Mouse (Mus musculus) heart, embryonic 13.5 days (tissue): ENCODE measurements at regions not wholly inside any gene's neighbourhood (a gene's known extent, or its start where the extent isn't known, plus 50 kb on each side); places are given as distances from the start of the nearest gene placed in this dataset.
"Not testable (repeated sequence)": the region's sequence is repeated elsewhere in the genome, so short reads cannot be mapped to it uniquely, and the experiment has no call there.

Source experiments
- ATAC-seq: fragments of 200-750 bp; cut with Nextera tagmentation; 2 replicates; pipeline ENCODE4 v1.8.0; 2017; ENCODE audit warnings: moderate TSS enrichment; ENCODE audit not compliant: insufficient number of reproducible peaks, low FRiP score, low TSS enrichment; ENCODE audit errors: extremely low read depth
- H3K27ac ChIP-seq: fragments of 300-500 bp; sonication (generic); replicated peaks from 2 replicates; pipeline ENCODE4 v1.5.1; 2015; ENCODE audit warnings: moderate library complexity, mild to moderate bottlenecking, inconsistent platforms
- H3K27me3 ChIP-seq: fragments of 300-500 bp; sonication (generic); replicated peaks from 2 replicates; pipeline ENCODE4 v1.6.1; 2015; ENCODE audit warnings: mild to moderate bottlenecking, inconsistent platforms
- H3K36me3 ChIP-seq: fragments of 300-500 bp; sonication (generic); 2 replicates; pipeline ENCODE4 v1.6.1; 2015; ENCODE audit warnings: mild to moderate bottlenecking, inconsistent platforms
- H3K4me1 ChIP-seq: fragments of 300-500 bp; sonication (generic); 2 replicates; pipeline ENCODE4 v1.6.1; 2015; ENCODE audit warnings: inconsistent platforms
- H3K4me2 ChIP-seq: fragments of 300-500 bp; sonication (generic); 2 replicates; pipeline ENCODE4 v1.6.1; 2015; ENCODE audit warnings: inconsistent platforms, mild to moderate bottlenecking, moderate library complexity
- H3K4me3 ChIP-seq: fragments of 300-500 bp; sonication (generic); 2 replicates; pipeline ENCODE4 v1.5.1; 2015; ENCODE audit warnings: moderate library complexity, mild to moderate bottlenecking, inconsistent platforms
- H3K9ac ChIP-seq: fragments of 300-500 bp; sonication (generic); 2 replicates; pipeline ENCODE4 v1.6.1; 2015; ENCODE audit warnings: inconsistent platforms, mild to moderate bottlenecking, moderate library complexity
- H3K9me3 ChIP-seq: fragments of 300-500 bp; sonication (generic); 2 replicates; pipeline ENCODE4 v1.6.1; 2016; ENCODE audit warnings: inconsistent platforms
- WGBS: fragments of 180-500 bp; shearing (Covaris S2); methylation state at CpG from one replicate; pipeline ENCODE4 v1.1.7; 2015; ENCODE audit warnings: mixed read lengths; 5-methylcytosine and 5-hydroxymethylcytosine counted together

DNA sequence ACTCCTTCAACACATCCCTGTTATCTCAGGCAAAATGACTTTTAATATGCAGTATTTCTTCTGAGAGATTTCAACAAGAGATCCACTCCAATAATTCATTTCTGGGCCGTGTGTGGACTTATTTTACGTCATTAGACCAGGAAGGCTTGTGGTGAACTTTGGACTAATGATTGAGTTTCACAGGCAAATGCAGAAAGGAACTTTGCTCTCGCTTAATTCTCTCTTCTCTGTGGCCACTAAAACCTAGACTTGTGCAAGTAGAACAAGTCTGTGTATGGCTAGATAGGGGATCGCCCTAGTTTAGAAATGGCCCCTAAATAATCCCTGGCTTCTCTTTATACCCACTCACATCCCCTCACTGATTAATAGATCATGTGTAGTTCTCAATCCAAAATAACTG, 50.6 kb upstream of the Ppp1r12a start:
- Histone ChIP-seq H3K4me1 (peaks cover 18% of the 10 kb centered on the region), H3K4me2 (no peak overlapping the region), H3K27me3 (no peaks in the 10 kb centered on the region), H3K9ac (no peak overlapping the region), H3K9me3 (peaks cover 7% of the 10 kb centered on the region), H3K27ac (no peak overlapping the region), H3K4me3 (no peak overlapping the region), H3K36me3 (no peaks in the 10 kb centered on the region)
- ATAC-seq: no peak
- 74% methylated on average over 4 of the region's 4 CpGs for WGBS

DNA sequence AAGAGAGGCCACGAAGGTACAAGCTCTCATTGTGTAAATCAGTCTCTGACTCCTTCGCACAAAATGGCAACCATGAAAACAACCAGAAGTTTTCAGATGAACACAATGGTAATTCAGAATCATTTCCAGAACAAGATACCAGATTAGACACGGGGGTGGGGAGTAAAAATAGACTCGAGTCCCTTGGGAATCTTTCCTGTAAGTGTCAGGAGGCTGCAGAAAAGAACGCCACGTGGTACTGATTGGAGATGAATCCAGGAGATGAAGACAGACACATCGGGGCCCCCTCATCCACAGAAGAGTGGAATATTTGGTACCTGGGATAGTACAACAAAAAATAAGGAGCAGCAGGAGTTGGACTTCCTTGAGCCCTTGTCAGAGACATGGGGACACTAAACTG, 51.1 kb upstream of the Ppp1r12a start:
- H3K4me1 ChIP-seq: peaks cover 18% of the 10 kb centered on the region
- H3K27ac ChIP-seq: no peak overlapping the region
- no peak for ATAC-seq
- H3K4me3 ChIP-seq: no peak overlapping the region
- H3K4me2 ChIP-seq: no peak overlapping the region
- WGBS: 44% methylated on average over 7 of the region's 7 CpGs
- H3K9ac ChIP-seq: no peak overlapping the region
- no peaks in the 10 kb centered on the region for H3K27me3 ChIP-seq
- H3K9me3 ChIP-seq: peaks cover 7% of the 10 kb centered on the region
- H3K36me3 ChIP-seq: no peaks in the 10 kb centered on the region

GRCm38 (mm10) chr10:108110197-108110596, 51.8 kb upstream of the Ppp1r12a start:
- no peak overlapping the region for H3K4me2 ChIP-seq
- no peak overlapping the region for H3K4me3 ChIP-seq
- ATAC-seq: no peak
- H3K9ac ChIP-seq: no peak overlapping the region
- no peaks in the 10 kb centered on the region for H3K27me3 ChIP-seq
- H3K36me3 ChIP-seq: no peaks in the 10 kb centered on the region
- H3K9me3 ChIP-seq: peaks cover 7% of the 10 kb centered on the region
- no peak overlapping the region for H3K27ac ChIP-seq
- peaks cover 18% of the 10 kb centered on the region for H3K4me1 ChIP-seq

- H3K27me3 ChIP-seq, H3K4me2 ChIP-seq, ATAC-seq, H3K27ac ChIP-seq, H3K4me3 ChIP-seq, H3K36me3 ChIP-seq, H3K9me3 ChIP-seq, H3K9ac ChIP-seq: not testable (repeated sequence)
- 76% methylated on average over 4 of the region's 4 CpGs for WGBS
- H3K4me1 ChIP-seq: peaks cover 25% of the 10 kb centered on the region
Observed at GRCm38 (mm10) chr10:108108500-108108899, 53.5 kb upstream of the Ppp1r12a start.

DNA sequence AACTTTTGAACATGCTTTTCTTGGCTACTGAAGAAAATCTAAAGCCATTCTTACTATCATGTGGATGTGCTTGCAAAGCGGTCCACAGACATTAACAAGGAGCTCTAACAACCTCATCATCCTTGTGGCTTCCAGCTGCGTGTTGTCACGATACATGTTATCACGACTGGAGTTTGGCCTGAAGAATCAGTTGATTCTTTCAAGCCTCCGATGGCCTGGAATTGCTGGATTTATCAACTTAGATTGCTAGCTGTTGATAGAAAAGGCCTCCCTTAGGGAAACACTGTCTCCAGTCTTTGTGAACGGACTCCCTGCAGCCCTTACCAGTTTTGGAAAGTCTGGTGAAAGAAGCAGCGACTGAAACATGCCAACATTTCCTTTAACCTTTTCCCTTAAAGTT, 60.5 kb upstream of the Ppp1r12a start:
- H3K27ac ChIP-seq: no peak overlapping the region
- no peak overlapping the region for H3K4me3 ChIP-seq
- H3K9me3 ChIP-seq: no peaks in the 10 kb centered on the region
- WGBS: 35% methylated on average over 7 of the region's 7 CpGs
- H3K9ac ChIP-seq: no peak overlapping the region
- H3K4me1 ChIP-seq: peaks cover 21% of the 10 kb centered on the region
- no peak for ATAC-seq
- H3K4me2 ChIP-seq: no peak overlapping the region
- no peaks in the 10 kb centered on the region for H3K27me3 ChIP-seq
- no peaks in the 10 kb centered on the region for H3K36me3 ChIP-seq

DNA sequence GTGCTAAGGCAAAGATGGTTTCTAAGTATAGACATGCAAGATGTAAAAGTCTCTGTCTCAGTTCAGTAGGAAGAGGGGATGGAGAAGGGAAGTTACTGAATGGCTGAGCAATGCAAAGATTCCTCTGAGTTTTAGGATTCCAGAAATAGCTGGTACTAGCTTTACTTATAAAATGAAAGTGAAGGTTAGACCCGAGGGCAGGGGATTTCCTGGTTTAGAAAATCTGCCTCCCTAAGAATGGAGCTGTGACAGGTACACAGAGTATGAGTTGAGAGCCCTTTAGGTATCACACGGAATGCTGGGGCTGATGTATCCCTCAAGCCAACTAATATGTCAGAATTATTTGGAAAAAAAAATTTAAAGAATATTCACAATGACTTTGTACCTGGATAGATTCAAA, 69.0 kb upstream of the Ppp1r12a start:
- no peak for ATAC-seq
- Histone ChIP-seq H3K4me3 (no peak overlapping the region), H3K9ac (no peak overlapping the region), H3K4me2 (no peak overlapping the region), H3K9me3 (no peaks in the 10 kb centered on the region), H3K36me3 (no peaks in the 10 kb centered on the region), H3K4me1 (peaks cover 21% of the 10 kb centered on the region), H3K27me3 (no peaks in the 10 kb centered on the region), H3K27ac (no peak overlapping the region)
- 57% methylated on average over 2 of the region's 2 CpGs for WGBS

DNA sequence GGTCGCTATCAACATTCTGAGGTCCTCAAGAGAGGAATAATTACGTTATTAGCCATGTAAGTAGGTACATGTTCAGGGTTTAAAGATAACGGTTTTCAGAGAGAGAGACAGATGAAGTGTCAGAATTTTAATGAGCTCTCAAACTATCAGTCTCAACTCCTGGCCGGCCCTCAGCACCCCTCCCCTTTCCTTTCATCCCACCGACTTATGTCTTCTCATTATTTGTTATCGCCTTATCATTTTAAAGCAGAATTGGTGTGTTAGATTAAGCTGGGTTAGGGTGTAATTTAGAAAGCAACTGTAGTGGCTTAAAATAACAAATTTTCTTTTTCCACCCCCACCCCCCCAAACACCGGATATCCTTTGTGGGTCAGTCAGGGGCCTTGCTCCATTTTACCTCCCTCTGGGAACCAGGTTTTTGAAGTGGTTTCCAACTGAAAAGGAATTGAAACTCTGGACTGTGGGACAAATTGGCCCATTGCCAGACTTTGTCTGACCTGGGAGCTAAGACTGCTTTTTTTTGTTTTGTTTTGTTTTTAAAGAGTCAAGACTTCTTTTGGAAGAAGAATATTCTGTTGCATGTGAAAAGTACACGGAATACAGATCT, 72.5 kb upstream of the Ppp1r12a start:
- Histone ChIP-seq H3K36me3 (no peaks in the 10 kb centered on the region), H3K4me3 (no peak overlapping the region), H3K27ac (peak overlapping the region; percentile 75), H3K27me3 (no peaks in the 10 kb centered on the region), H3K9ac (no peak overlapping the region), H3K9me3 (no peaks in the 10 kb centered on the region), H3K4me2 (peak overlapping the region; percentile 34), H3K4me1 (peaks cover 22% of the 10 kb centered on the region)
- ATAC-seq: no peak
- 20% methylated on average over 8 of the region's 8 CpGs for WGBS

GRCm38 (mm10) chr10:108088883-108089282, 73.1 kb upstream of the Ppp1r12a start:
- H3K36me3 ChIP-seq: no peaks in the 10 kb centered on the region
- no peak for ATAC-seq
- H3K27me3 ChIP-seq: no peaks in the 10 kb centered on the region
- H3K4me2 ChIP-seq: peak overlapping the region; percentile 34
- no peak overlapping the region for H3K4me3 ChIP-seq
- H3K4me1 ChIP-seq: peaks cover 22% of the 10 kb centered on the region
- WGBS: 32% methylated on average over 8 of the region's 8 CpGs
- no peaks in the 10 kb centered on the region for H3K9me3 ChIP-seq
- H3K9ac ChIP-seq: 0 out of 2 replicates have a peak overlapping the region, but pooled peaks have one; percentile 12
- H3K27ac ChIP-seq: peak overlapping the region; percentile 75

DNA sequence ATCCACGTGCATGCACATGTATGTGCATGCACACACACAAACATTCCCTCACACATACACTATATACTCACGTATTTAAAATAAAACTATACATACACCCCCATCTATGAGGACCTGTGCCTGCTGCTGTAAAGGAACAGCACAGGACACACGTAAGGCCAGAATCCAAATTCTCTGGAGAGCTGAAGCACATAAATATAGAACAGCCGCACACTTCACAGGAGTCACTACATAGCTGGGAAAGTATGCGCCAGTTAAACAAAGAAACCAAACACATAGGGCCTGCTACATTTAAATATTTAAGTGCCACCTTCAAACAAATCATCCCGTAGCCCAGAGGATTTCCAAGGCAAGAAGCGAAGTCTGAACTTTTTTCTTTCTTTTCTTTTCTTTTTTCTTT, 73.8 kb upstream of the Ppp1r12a start:
- H3K27me3 ChIP-seq: no peaks in the 10 kb centered on the region
- no peak for ATAC-seq
- H3K36me3 ChIP-seq: no peaks in the 10 kb centered on the region
- H3K27ac ChIP-seq: peak overlapping the region; percentile 75
- H3K4me3 ChIP-seq: no peak overlapping the region
- no peaks in the 10 kb centered on the region for H3K9me3 ChIP-seq
- 49% methylated on average over 7 of the region's 7 CpGs for WGBS
- H3K4me2 ChIP-seq: 0 out of 2 replicates have a peak overlapping the region, but pooled peaks have one; percentile 34
- H3K4me1 ChIP-seq: peaks cover 22% of the 10 kb centered on the region
- H3K9ac ChIP-seq: no peak overlapping the region

DNA sequence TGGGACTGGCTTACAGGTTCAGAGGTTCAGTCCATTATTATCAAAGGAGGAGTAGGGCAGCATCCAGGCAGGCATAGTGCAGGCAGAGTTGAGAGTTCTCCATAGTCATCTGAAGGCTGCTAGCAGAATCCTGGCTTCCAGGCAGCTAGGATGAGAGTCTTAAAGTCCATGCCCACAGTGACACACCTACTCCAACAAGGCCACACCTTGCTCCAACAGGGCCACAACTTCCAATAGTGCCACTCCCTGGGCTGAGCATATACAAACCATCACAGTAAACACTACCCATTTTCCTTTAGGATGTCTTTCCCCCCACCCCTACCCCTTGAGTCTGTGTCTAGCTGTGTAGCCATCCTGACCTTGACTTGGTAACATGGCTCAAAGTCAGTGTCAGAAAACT, 78.8 kb upstream of the Ppp1r12a start:
- Histone ChIP-seq H3K4me1 (peaks cover 3% of the 10 kb centered on the region), H3K4me2 (no peak overlapping the region), H3K4me3 (no peak overlapping the region), H3K9ac (no peak overlapping the region), H3K36me3 (no peaks in the 10 kb centered on the region), H3K27me3 (no peaks in the 10 kb centered on the region), H3K27ac (no peak overlapping the region), H3K9me3 (no peaks in the 10 kb centered on the region)
- ATAC-seq: no peak

DNA sequence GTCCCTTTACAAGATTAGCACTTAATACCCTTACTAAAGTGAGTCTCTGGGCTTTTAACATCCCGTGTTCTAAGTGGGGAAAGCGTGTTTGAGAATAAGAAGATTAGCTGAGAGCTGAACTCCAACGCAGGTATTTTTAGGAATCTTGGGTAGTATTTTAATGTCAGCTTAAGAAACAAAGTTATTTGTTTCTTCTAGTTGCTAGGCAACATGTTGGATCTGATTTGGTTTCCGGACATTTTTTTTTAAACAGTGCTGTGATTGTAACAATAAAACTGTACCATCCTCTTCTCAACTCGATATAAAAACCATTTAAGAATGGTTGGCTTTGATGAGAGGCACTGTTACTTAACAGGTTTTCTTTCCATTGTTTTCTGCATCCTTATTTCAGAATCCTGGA, 86.8 kb upstream of the Ppp1r12a start:
- Histone ChIP-seq H3K4me2 (peak overlapping the region; percentile 29), H3K9me3 (no peaks in the 10 kb centered on the region), H3K4me1 (peaks cover 18% of the 10 kb centered on the region), H3K9ac (no peak overlapping the region), H3K4me3 (no peak overlapping the region), H3K36me3 (no peaks in the 10 kb centered on the region), H3K27ac (no peak overlapping the region; the same call in 1 of the 2 replicates), H3K27me3 (no peaks in the 10 kb centered on the region)
- no peak for ATAC-seq
- 49% methylated on average over 5 of the region's 5 CpGs for WGBS

GRCm38 (mm10) chr10:108073828-108074227, 88.2 kb upstream of the Ppp1r12a start:
- no peak for ATAC-seq
- H3K4me1 ChIP-seq: peaks cover 18% of the 10 kb centered on the region
- H3K36me3 ChIP-seq: no peaks in the 10 kb centered on the region
- WGBS: 89% methylated on average over 4 of the region's 4 CpGs
- H3K4me3 ChIP-seq: no peak overlapping the region
- no peak overlapping the region for H3K9ac ChIP-seq
- H3K27me3 ChIP-seq: no peaks in the 10 kb centered on the region
- no peaks in the 10 kb centered on the region for H3K9me3 ChIP-seq
- no peak overlapping the region for H3K4me2 ChIP-seq
- H3K27ac ChIP-seq: no peak overlapping the region
